Mouse (Mus musculus) limb, embryonic 11.5 days (tissue): ENCODE measurements around the gene Hnrnpab. TPM values are rescaled to one million over a fixed set of nuclear protein-coding genes. Genes with fewer than 3 reads are reported as not detected.
A peak's percentile ranks its signal among the peaks of the same experiment; 100 is the strongest.
"Not testable (repeated sequence)": the region's sequence is repeated elsewhere in the genome, so short reads cannot be mapped to it uniquely, and the experiment has no call there.

Experiments used
- ATAC-seq: fragments of 200-750 bp; cut with Nextera tagmentation; 2 replicates; pipeline ENCODE4 v1.8.0; 2017; ENCODE audit warnings: low read depth; ENCODE audit not compliant: insufficient number of reproducible peaks, low FRiP score, low TSS enrichment
- DNase-seq: peaks from one replicate; pipeline ENCODE4 v3.0.0-alpha.2; 2015; ENCODE audit warnings: low spot score
- H3K27ac ChIP-seq: fragments of 300-500 bp; sonication (generic); replicated peaks from 2 replicates; pipeline ENCODE4 v1.5.1; 2014; ENCODE audit warnings: low read depth, mild to moderate bottlenecking, low read length
- H3K27me3 ChIP-seq: fragments of 300-500 bp; sonication (generic); 2 replicates; pipeline ENCODE4 v1.6.1; 2014; ENCODE audit warnings: mild to moderate bottlenecking, low read length, mixed read lengths; ENCODE audit not compliant: control insufficient read depth, insufficient read depth
- H3K36me3 ChIP-seq: fragments of 300-500 bp; sonication (generic); 2 replicates; pipeline ENCODE4 v1.6.1; 2014; ENCODE audit warnings: mild to moderate bottlenecking, low read length, moderate library complexity, mixed read lengths; ENCODE audit not compliant: control insufficient read depth, insufficient read depth
- H3K4me1 ChIP-seq: fragments of 300-500 bp; sonication (generic); 2 replicates; pipeline ENCODE4 v1.6.1; 2014; ENCODE audit warnings: low read length, mixed read lengths; ENCODE audit not compliant: control insufficient read depth, insufficient read depth
- H3K4me2 ChIP-seq: fragments of 300-500 bp; sonication (generic); 2 replicates; pipeline ENCODE4 v1.6.1; 2014; ENCODE audit warnings: low read depth, mild to moderate bottlenecking, moderate library complexity; ENCODE audit not compliant: severe bottlenecking
- H3K4me3 ChIP-seq: fragments of 300-500 bp; sonication (generic); 2 replicates; pipeline ENCODE4 v1.5.1; 2014; ENCODE audit warnings: low read depth, low read length
- H3K9ac ChIP-seq: fragments of 300-500 bp; sonication (generic); 2 replicates; pipeline ENCODE4 v1.6.1; 2014; ENCODE audit warnings: mild to moderate bottlenecking, low read length
- H3K9me3 ChIP-seq: fragments of 300-500 bp; sonication (generic); 2 replicates; pipeline ENCODE4 v1.6.1; 2016; ENCODE audit warnings: low read length; ENCODE audit not compliant: control insufficient read depth
- WGBS: fragments of 180-500 bp; shearing (Covaris S2); extraction: QIAGEN DNeasy Blood & Tissue Kit; methylation state at CpG from one replicate; pipeline ENCODE4 v1.1.7; 2014; 5-methylcytosine and 5-hydroxymethylcytosine counted together
- polyA plus RNA-seq: library from polyadenylated mRNA; unstranded; fragments of >200 nt; fragmentation: Nextera tagmentation; extraction: Ambion mirVana; gene quantifications from 2 replicates; pipeline ENCODE4 v1.2.1, GENCODE M21; 2014

Hnrnpab gene
- polyA plus RNA-seq, 1 experiment from 2014 or later = 796 TPM

- Histone ChIP-seq H3K36me3 (peaks cover 4% of the 10 kb centered on the region; the same call in 1 of the 2 replicates), H3K4me1 (peaks cover 11% of the 10 kb centered on the region), H3K4me3 (no peak overlapping the region), H3K4me2 (no peak overlapping the region), H3K27ac (no peak overlapping the region), H3K9me3 (no peaks in the 10 kb centered on the region), H3K9ac (no peak overlapping the region), H3K27me3 (no peaks in the 10 kb centered on the region)
- WGBS = 86% methylated on average over 7 of the region's 7 CpGs
- ATAC-seq = no peak
- no peak for DNase-seq
These were observed 34.1 kb upstream of the Hnrnpab start for GRCm38 (mm10) chr11:51640748-51641147.

GRCm38 (mm10) chr11:51638497-51638896 is 31.9 kb upstream of the Hnrnpab start:
- Histone ChIP-seq H3K27me3 (no peaks in the 10 kb centered on the region), H3K4me1 (peaks cover 9% of the 10 kb centered on the region), H3K4me3 (no peak overlapping the region), H3K36me3 (no peaks in the 10 kb centered on the region), H3K9me3 (no peaks in the 10 kb centered on the region), H3K4me2 (no peak overlapping the region; the same call in 1 of the 2 replicates), H3K27ac (peak overlapping the region; percentile 81; the same call in 1 of the 2 replicates), H3K9ac (no peak overlapping the region; the same call in 1 of the 2 replicates)
- ATAC-seq (no peak), DNase-seq (no peak)
- 70% methylated on average over 5 of the region's 5 CpGs for WGBS

- no peaks in the 10 kb centered on the region for H3K9me3 ChIP-seq
- H3K27ac ChIP-seq = peak overlapping the region; percentile 81
- WGBS = 2% methylated on average over 17 of the region's 17 CpGs
- H3K36me3 ChIP-seq = no peaks in the 10 kb centered on the region
- H3K4me2 ChIP-seq = peak overlapping the region; percentile 36
- peaks cover 9% of the 10 kb centered on the region for H3K4me1 ChIP-seq
- no peaks in the 10 kb centered on the region for H3K27me3 ChIP-seq
- peak; percentile 82 for DNase-seq
- peak overlapping the region; percentile 6; the same call in 1 of the 2 replicates for H3K4me3 ChIP-seq
- H3K9ac ChIP-seq = peak overlapping the region; percentile 47
- ATAC-seq = 0 out of 2 replicates have a peak, but pooled peaks have one; percentile 12
These were observed 31.3 kb upstream of the Hnrnpab start for GRCm38 (mm10) chr11:51637971-51638414.

GRCm38 (mm10) chr11:51636323-51636684 is 29.7 kb upstream of the Hnrnpab start:
- H3K9me3 ChIP-seq = no peaks in the 10 kb centered on the region
- no peak overlapping the region for H3K27ac ChIP-seq
- H3K4me2 ChIP-seq = peak overlapping the region; percentile 76
- no peaks in the 10 kb centered on the region for H3K36me3 ChIP-seq
- H3K27me3 ChIP-seq = no peaks in the 10 kb centered on the region
- WGBS = 5% methylated on average over 6 of the region's 6 CpGs
- H3K9ac ChIP-seq = peak overlapping the region; percentile 72
- ATAC-seq = no peak
- peak; percentile 84 for DNase-seq
- H3K4me1 ChIP-seq = peaks cover 9% of the 10 kb centered on the region
- H3K4me3 ChIP-seq = peak overlapping the region; percentile 72

- WGBS = under 1% methylated on average over 61 of the region's 61 CpGs
- peaks cover 9% of the 10 kb centered on the region for H3K4me1 ChIP-seq
- ATAC-seq (peak; percentile 69), DNase-seq (peak; percentile 89)
- peak within 1 kb of the TSS; percentile 72 for H3K9ac ChIP-seq
- H3K27me3 ChIP-seq = no peaks in the 10 kb centered on the region
- H3K4me3 ChIP-seq = peak within 1 kb of the TSS; percentile 72
- no peaks in the 10 kb centered on the region; the same call in 1 of the 2 replicates for H3K36me3 ChIP-seq
- peak within 1 kb of the TSS; percentile 76 for H3K4me2 ChIP-seq
- peak within 1 kb of the TSS; percentile 40; the same call in 1 of the 2 replicates for H3K27ac ChIP-seq
- H3K9me3 ChIP-seq = no peaks in the 10 kb centered on the region
These were observed 29.1 kb upstream of the Hnrnpab start, which contains the start of gene Rmnd5b for GRCm38 (mm10) chr11:51635525-51636322. Gene Rmnd5b (minus strand): TSS chr11:51635896.

- ATAC-seq (no peak), DNase-seq (no peak)
- no peaks in the 10 kb centered on the region for H3K27me3 ChIP-seq
- peaks cover 9% of the 10 kb centered on the region for H3K4me1 ChIP-seq
- H3K27ac ChIP-seq = no peak overlapping the region; the same call in 1 of the 2 replicates
- H3K4me2 ChIP-seq = peak overlapping the region; percentile 76
- 24% methylated on average over 6 of the region's 6 CpGs for WGBS
- no peaks in the 10 kb centered on the region; the same call in 1 of the 2 replicates for H3K36me3 ChIP-seq
- peak overlapping the region; percentile 72 for H3K9ac ChIP-seq
- no peaks in the 10 kb centered on the region for H3K9me3 ChIP-seq
- peak overlapping the region; percentile 72 for H3K4me3 ChIP-seq
These were observed 28.5 kb upstream of the Hnrnpab start for GRCm38 (mm10) chr11:51635127-51635524.

GRCm38 (mm10) chr11:51633721-51634120 is 27.1 kb upstream of the Hnrnpab start:
- WGBS = 86% methylated on average over 3 of the region's 3 CpGs
- H3K36me3 ChIP-seq = no peaks in the 10 kb centered on the region; the same call in 1 of the 2 replicates
- no peak for ATAC-seq
- no peaks in the 10 kb centered on the region for H3K9me3 ChIP-seq
- no peak overlapping the region for H3K4me2 ChIP-seq
- peaks cover 9% of the 10 kb centered on the region for H3K4me1 ChIP-seq
- no peaks in the 10 kb centered on the region for H3K27me3 ChIP-seq
- H3K4me3 ChIP-seq = no peak overlapping the region
- DNase-seq = no peak
- no peak overlapping the region for H3K27ac ChIP-seq
- no peak overlapping the region for H3K9ac ChIP-seq

- not testable (repeated sequence) for H3K36me3 ChIP-seq, H3K27ac ChIP-seq, H3K27me3 ChIP-seq, H3K9me3 ChIP-seq, H3K4me2 ChIP-seq, DNase-seq, ATAC-seq, H3K9ac ChIP-seq, H3K4me3 ChIP-seq, H3K4me1 ChIP-seq
- WGBS = 91% methylated on average over 7 of the region's 7 CpGs
These were observed 26.6 kb upstream of the Hnrnpab start for GRCm38 (mm10) chr11:51633200-51633599.
